Mouse (Mus musculus) intestine, postnatal 0 days (tissue): ENCODE data around the gene 3110021N24Rik. TPM values are rescaled to one million over a fixed set of nuclear protein-coding genes. Genes with fewer than 3 reads are reported as not detected.
"Not testable (repeated sequence)": the region's sequence is repeated elsewhere in the genome, so short reads cannot be mapped to it uniquely, and the experiment has no call there.

Source experiments
- ATAC-seq: fragments of 200-750 bp; cut with Nextera tagmentation; 2 replicates; pipeline ENCODE4 v1.8.0; 2017; ENCODE audit warnings: mild to moderate bottlenecking, moderate TSS enrichment, moderate library complexity
- H3K27ac ChIP-seq: fragments of 300-500 bp; sonication (generic); 2 replicates; pipeline ENCODE4 v1.5.1; 2014; ENCODE audit warnings: mild to moderate bottlenecking, low read depth, low read length, moderate library complexity
- H3K27me3 ChIP-seq: fragments of 300-500 bp; sonication (generic); replicated peaks from 2 replicates; pipeline ENCODE4 v1.6.1; 2014; ENCODE audit warnings: low read length, mixed read lengths; ENCODE audit not compliant: control insufficient read depth, insufficient read depth
- H3K36me3 ChIP-seq: fragments of 300-500 bp; sonication (generic); 2 replicates; pipeline ENCODE4 v1.6.1; 2014; ENCODE audit warnings: mild to moderate bottlenecking, moderate library complexity; ENCODE audit not compliant: control insufficient read depth, insufficient read depth
- H3K4me1 ChIP-seq: fragments of 300-500 bp; sonication (generic); replicated peaks from 2 replicates; pipeline ENCODE4 v1.6.1; 2014; ENCODE audit warnings: antibody characterized with exemption, low read length, mixed read lengths; ENCODE audit not compliant: control insufficient read depth, insufficient read depth
- H3K4me2 ChIP-seq: fragments of 300-500 bp; sonication (generic); replicated peaks from 2 replicates; pipeline ENCODE4 v1.6.1; 2014; ENCODE audit warnings: low read depth, mild to moderate bottlenecking, moderate library complexity
- H3K4me3 ChIP-seq: fragments of 300-500 bp; sonication (generic); 2 replicates; pipeline ENCODE4 v1.5.1; 2014; ENCODE audit warnings: low read depth, low read length
- H3K9ac ChIP-seq: fragments of 300-500 bp; sonication (generic); 2 replicates; pipeline ENCODE4 v1.6.1; 2014; ENCODE audit warnings: mild to moderate bottlenecking, low read depth, low read length
- H3K9me3 ChIP-seq: fragments of 300-500 bp; sonication (generic); 2 replicates; pipeline ENCODE4 v1.6.1; 2016; ENCODE audit warnings: mixed run types; ENCODE audit not compliant: control insufficient read depth
- CTCF ChIP-seq: sonication (generic); IDR thresholded peaks from 2 replicates; pipeline ENCODE4 v1.5.1; 2016; ENCODE audit warnings: low read depth, mild to moderate bottlenecking, control low read depth, antibody characterized with exemption, moderate library complexity
- WGBS: fragments of 180-500 bp; shearing (Covaris S2); extraction: QIAGEN DNeasy Blood & Tissue Kit; methylation state at CpG from one replicate; pipeline ENCODE4 v1.1.7; 2014; 5-methylcytosine and 5-hydroxymethylcytosine counted together
- polyA plus RNA-seq: library from polyadenylated mRNA; unstranded; fragments of >200 nt; fragmentation: Nextera tagmentation; extraction: Ambion mirVana; gene quantifications from 2 replicates; pipeline ENCODE4 v1.2.1, GENCODE M21; 2015

The 3110021N24Rik gene
- 1.3 and 2.2 TPM in 2 replicates for polyA plus RNA-seq

GRCm38 (mm10) chr4:108719349-108719748, at the start of gene 3110021N24Rik:
3110021N24Rik (plus strand) TSS chr4:108719649.
- Histone ChIP-seq H3K9me3 (no peaks in the 10 kb centered on the region), H3K9ac (no peak within 1 kb of the TSS), H3K27me3 (no peaks in the 10 kb centered on the region), H3K4me3 (no peak within 1 kb of the TSS), H3K4me1 (no peaks in the 10 kb centered on the region), H3K4me2 (no peak within 1 kb of the TSS), H3K27ac (no peak within 1 kb of the TSS), H3K36me3 (peaks cover 17% of the 10 kb centered on the region)
- 90% methylated on average over 5 of the region's 5 CpGs for WGBS
- ATAC-seq, result no peak
- TF ChIP-seq CTCF, result no peak

DNA sequence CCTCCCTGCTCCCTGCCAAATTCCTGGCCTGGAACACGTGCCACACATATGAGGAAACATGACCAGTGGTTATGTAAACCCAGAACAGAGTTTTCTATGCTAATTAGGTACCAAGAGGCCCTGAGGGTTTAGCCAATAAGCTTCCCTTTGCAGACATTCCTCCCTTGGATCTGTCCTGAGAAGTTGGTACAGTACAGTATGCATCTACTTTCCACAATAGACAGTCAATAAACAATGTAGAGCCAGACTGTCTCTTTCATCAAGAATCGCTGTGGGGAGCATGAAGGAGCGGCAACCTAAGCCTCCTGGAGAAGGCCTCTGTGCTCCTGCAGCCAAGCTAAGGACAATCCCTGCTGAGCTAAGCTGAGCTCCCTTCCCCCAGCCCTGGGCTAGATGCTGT, 33.3 kb upstream of the 3110021N24Rik start:
- H3K27me3 ChIP-seq, result no peaks in the 10 kb centered on the region
- no peak for ATAC-seq
- no peak for TF ChIP-seq CTCF

DNA sequence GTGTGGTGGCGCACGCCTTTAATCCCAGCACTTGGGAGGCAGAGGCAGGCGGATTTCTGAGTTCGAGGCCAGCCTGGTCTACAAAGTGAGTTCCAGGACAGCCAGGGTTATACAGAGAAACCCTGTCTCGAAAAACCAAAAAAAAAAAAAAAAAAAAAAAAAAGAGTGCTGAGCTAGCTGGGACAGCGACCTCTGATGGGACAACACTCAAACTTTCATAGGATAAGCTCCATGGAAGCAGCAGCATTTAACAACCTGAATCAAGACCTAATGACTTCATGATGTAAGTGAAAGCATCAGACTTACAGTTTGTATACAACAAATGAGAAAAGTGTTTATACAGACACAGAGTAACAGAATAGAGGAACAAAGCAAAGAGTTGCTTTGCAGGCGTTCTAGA, 32.4 kb upstream of the 3110021N24Rik start:
- H3K4me1 ChIP-seq, result not testable (repeated sequence)
- WGBS, result 93% methylated on average over 6 of the region's 7 CpGs

More for the DNA sequence above, 33.3 kb upstream of the 3110021N24Rik start:
- Histone ChIP-seq H3K27ac (no peak overlapping the region), H3K4me1 (no peaks in the 10 kb centered on the region), H3K4me2 (no peak overlapping the region), H3K9me3 (no peaks in the 10 kb centered on the region), H3K4me3 (no peak overlapping the region), H3K9ac (no peak overlapping the region), H3K36me3 (peaks cover 28% of the 10 kb centered on the region)
- 78% methylated on average over 3 of the region's 3 CpGs for WGBS

GRCm38 (mm10) chr4:108690479-108690878, 29.0 kb upstream of the 3110021N24Rik start:
- Histone ChIP-seq H3K9me3 (no peaks in the 10 kb centered on the region), H3K27me3 (no peaks in the 10 kb centered on the region), H3K4me3 (no peak overlapping the region), H3K9ac (no peak overlapping the region), H3K36me3 (peaks cover 29% of the 10 kb centered on the region), H3K4me1 (no peaks in the 10 kb centered on the region), H3K27ac (no peak overlapping the region), H3K4me2 (no peak overlapping the region)
- no peak for ATAC-seq
- peak; percentile 26 for TF ChIP-seq CTCF
- 94% methylated on average over 3 of the region's 3 CpGs for WGBS

More for the DNA sequence above, 32.4 kb upstream of the 3110021N24Rik start:
- not testable (repeated sequence) for H3K4me2 ChIP-seq, H3K4me3 ChIP-seq, H3K9me3 ChIP-seq, H3K9ac ChIP-seq, H3K27me3 ChIP-seq, ATAC-seq, H3K27ac ChIP-seq
- peaks cover 29% of the 10 kb centered on the region for H3K36me3 ChIP-seq

GRCm38 (mm10) chr4:108691469-108691868, 28.0 kb upstream of the 3110021N24Rik start:
- Histone ChIP-seq H3K4me2 (no peak overlapping the region), H3K27me3 (no peaks in the 10 kb centered on the region), H3K36me3 (peaks cover 23% of the 10 kb centered on the region), H3K9ac (no peak overlapping the region), H3K4me1 (no peaks in the 10 kb centered on the region), H3K4me3 (no peak overlapping the region), H3K27ac (no peak overlapping the region), H3K9me3 (no peaks in the 10 kb centered on the region)
- no peak for TF ChIP-seq CTCF
- ATAC-seq, result no peak

- WGBS, result 44% methylated on average over 3 of the region's 3 CpGs
- Histone ChIP-seq H3K9me3 (no peaks in the 10 kb centered on the region), H3K4me1 (no peaks in the 10 kb centered on the region), H3K27me3 (no peaks in the 10 kb centered on the region), H3K4me3 (no peak overlapping the region), H3K9ac (no peak overlapping the region), H3K4me2 (no peak overlapping the region), H3K36me3 (no peaks in the 10 kb centered on the region), H3K27ac (no peak overlapping the region)
- ATAC-seq, result 0 out of 2 replicates have a peak, but pooled peaks have one; percentile 41
- peak; percentile 91 for TF ChIP-seq CTCF
Observed at GRCm38 (mm10) chr4:108696934-108697333, 22.5 kb upstream of the 3110021N24Rik start.

DNA sequence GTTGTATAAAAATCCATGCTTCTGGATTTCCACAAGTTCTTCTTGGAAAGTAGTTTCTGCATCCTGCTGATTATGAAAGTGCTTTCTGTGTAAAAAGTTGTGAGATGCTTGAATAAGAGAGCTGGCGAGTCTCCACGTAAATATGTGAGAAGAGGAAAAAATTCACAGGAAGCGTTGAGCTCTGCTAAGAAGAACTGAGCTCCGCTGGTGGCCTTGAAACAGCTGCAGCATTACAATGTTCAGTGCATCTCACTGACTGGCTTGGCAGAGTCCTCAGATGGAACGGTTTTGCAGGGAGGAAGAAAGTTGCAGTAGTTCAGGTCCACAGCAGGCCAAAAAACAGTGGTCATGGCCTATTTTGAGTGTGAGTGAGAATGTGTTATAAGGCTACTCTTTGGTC, 11.2 kb upstream of the 3110021N24Rik start:
- H3K36me3 ChIP-seq, result no peaks in the 10 kb centered on the region
- H3K9ac ChIP-seq, result no peak overlapping the region
- no peak overlapping the region for H3K4me3 ChIP-seq
- no peaks in the 10 kb centered on the region for H3K4me1 ChIP-seq
- WGBS, result 66% methylated on average over 5 of the region's 5 CpGs
- H3K9me3 ChIP-seq, result no peaks in the 10 kb centered on the region
- no peak overlapping the region for H3K27ac ChIP-seq
- ATAC-seq, result no peak
- no peak overlapping the region for H3K4me2 ChIP-seq
- no peaks in the 10 kb centered on the region for H3K27me3 ChIP-seq
- TF ChIP-seq CTCF, result no peak
